Mouse (Mus musculus) spleen, adult 2 months (tissue): ENCODE measurements around the gene Gdpd4. TPM values are rescaled to one million over a fixed set of nuclear protein-coding genes. Genes with fewer than 3 reads are reported as not detected.

ENCODE experiments used
- DNase-seq, 2 experiments: peaks; one replicate each; pipeline versions ENCODE4 v3.0.0 to v3.0.0-alpha.2; 2012 to 2021; ENCODE audit warnings: low spot score in 2 of 2, low read depth in 1 of 2
- H3K27ac ChIP-seq: fragments of 200-500 bp; 2 replicates; pipeline ENCODE4 v1.5.1; 2012; ENCODE audit warnings: low read length, inconsistent platforms; ENCODE audit not compliant: insufficient read depth
- H3K27me3 ChIP-seq: fragments of 200-500 bp; 2 replicates; pipeline ENCODE4 v1.6.1; 2012; ENCODE audit warnings: mild to moderate bottlenecking, moderate library complexity, low read length, inconsistent platforms; ENCODE audit not compliant: control insufficient read depth, insufficient read depth
- H3K36me3 ChIP-seq: fragments of 200-500 bp; 2 replicates; pipeline ENCODE4 v1.6.1; 2012; ENCODE audit warnings: mild to moderate bottlenecking, low read length, inconsistent platforms; ENCODE audit not compliant: control insufficient read depth, insufficient read depth
- H3K4me1 ChIP-seq: fragments of 200-500 bp; 2 replicates; pipeline ENCODE4 v1.6.1; 2011; ENCODE audit warnings: inconsistent platforms; ENCODE audit not compliant: control insufficient read depth, insufficient read depth, insufficient read length
- H3K4me3 ChIP-seq: fragments of 200-500 bp; 2 replicates; pipeline ENCODE4 v1.5.1; 2011; ENCODE audit warnings: mild to moderate bottlenecking, inconsistent platforms; ENCODE audit not compliant: insufficient read depth, insufficient read length; ENCODE audit errors: extremely low read depth
- CTCF ChIP-seq: fragments of 200-500 bp; IDR thresholded peaks from 2 replicates; pipeline ENCODE4 v1.5.1; 2011; ENCODE audit warnings: mild to moderate bottlenecking, inconsistent platforms; ENCODE audit not compliant: insufficient read depth, insufficient read length, insufficient replicate concordance; ENCODE audit errors: extremely low read depth
- POLR2A ChIP-seq: fragments of 200-500 bp; IDR thresholded peaks from 2 replicates; pipeline ENCODE4 v1.6.1; 2011; ENCODE audit warnings: low read depth, low read length, inconsistent platforms
- WGBS: fragments of 180-500 bp; shearing (Covaris S2); methylation state at CpG from one replicate; pipeline ENCODE4 v1.1.7; 2018; 5-methylcytosine and 5-hydroxymethylcytosine counted together
- polyA plus RNA-seq: library from polyadenylated mRNA; depleted of rRNA; stranded (reverse); fragments of >200 nt; gene quantifications from 2 replicates; pipeline ENCODE4 v1.2.3, GENCODE M21; 2012

Gene Gdpd4
- polyA plus RNA-seq, 1 experiment: not detected

GRCm38 (mm10) chr7:97926978-97927377 lies 7.2 kb downstream of the Gdpd4 start:
- 96% methylated on average over 5 of the region's 5 CpGs for WGBS
- no peaks in the 10 kb centered on the region for H3K36me3 ChIP-seq
- H3K4me3 ChIP-seq: no peak overlapping the region
- TF ChIP-seq POLR2A: no peak
- no peak for TF ChIP-seq CTCF
- H3K27ac ChIP-seq: no peak overlapping the region
- H3K4me1 ChIP-seq: no peaks in the 10 kb centered on the region
- H3K27me3 ChIP-seq: no peaks in the 10 kb centered on the region
- DNase-seq: no peak

DNA sequence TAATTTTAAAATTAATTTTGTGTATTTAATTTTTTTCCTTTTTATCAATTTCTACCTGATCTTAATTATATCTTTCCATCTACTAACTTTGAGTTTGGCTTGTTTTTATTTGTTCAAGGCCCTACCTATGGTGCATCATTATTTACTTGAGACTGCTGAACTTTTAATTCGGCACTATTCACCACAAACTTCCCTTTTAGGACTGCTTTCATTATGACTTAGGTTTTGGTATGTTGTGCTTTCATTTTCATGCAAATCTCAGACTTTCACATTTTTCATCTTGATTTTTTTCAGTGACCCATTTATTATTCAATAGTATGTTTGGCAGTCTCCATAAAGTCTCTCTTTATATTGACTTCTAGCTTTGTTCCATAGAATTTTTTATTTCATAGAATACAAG lies 24.7 kb downstream of the Gdpd4 start:
- 10% methylated on average over 1 of the region's 1 CpGs for WGBS
- Histone ChIP-seq H3K4me3 (no peak overlapping the region), H3K27me3 (no peaks in the 10 kb centered on the region), H3K4me1 (no peaks in the 10 kb centered on the region), H3K36me3 (no peaks in the 10 kb centered on the region), H3K27ac (no peak overlapping the region)
- no peak for TF ChIP-seq POLR2A
- no peak for TF ChIP-seq CTCF
- DNase-seq: no peak

- TF ChIP-seq POLR2A (no peak), CTCF (no peak)
- Histone ChIP-seq H3K36me3 (no peaks in the 10 kb centered on the region), H3K27ac (no peak overlapping the region), H3K27me3 (no peaks in the 10 kb centered on the region), H3K4me3 (no peak overlapping the region), H3K4me1 (no peaks in the 10 kb centered on the region)
- WGBS: 71% methylated on average over 4 of the region's 4 CpGs
- no peak for DNase-seq
Observed at GRCm38 (mm10) chr7:97972486-97972885, 52.7 kb downstream of the Gdpd4 start.

DNA sequence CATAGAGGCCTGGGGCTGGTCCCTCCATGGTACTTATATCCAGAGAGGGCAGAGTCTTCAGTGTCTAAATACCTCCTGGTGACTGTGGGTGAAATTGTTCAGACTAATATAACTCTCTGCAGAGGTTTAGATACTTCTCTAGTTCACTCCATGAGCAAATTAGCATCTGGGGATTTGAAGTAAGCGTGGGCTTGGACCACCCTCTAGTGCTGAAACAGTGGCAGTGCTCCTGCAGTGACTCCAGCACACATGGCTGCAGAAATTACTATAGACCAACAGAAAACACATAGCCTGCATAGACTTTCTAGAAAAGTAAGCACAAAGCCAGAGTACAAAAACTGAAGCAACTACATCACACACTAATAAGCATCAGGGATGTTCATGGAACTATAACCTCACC lies 57.7 kb downstream of the Gdpd4 start:
- no peak overlapping the region for H3K4me3 ChIP-seq
- no peaks in the 10 kb centered on the region for H3K4me1 ChIP-seq
- H3K36me3 ChIP-seq: no peaks in the 10 kb centered on the region
- peak; percentile 14 to 18 for DNase-seq
- 63% methylated on average over 1 of the region's 1 CpGs for WGBS
- peak; percentile 74; the same call in 1 of the 2 replicates for TF ChIP-seq CTCF
- TF ChIP-seq POLR2A: no peak
- H3K27me3 ChIP-seq: peaks cover 1% of the 10 kb centered on the region; the same call in 1 of the 2 replicates
- no peak overlapping the region for H3K27ac ChIP-seq

- whole genome bisulfite sequencing: 51% methylated on average over 13 of the region's 13 CpGs
- peak; percentile 15 to 22 for DNase-seq
- no peak overlapping the region for H3K4me3 ChIP-seq
- no peaks in the 10 kb centered on the region for H3K4me1 ChIP-seq
- no peak for TF ChIP-seq POLR2A
- 0 out of 2 replicates have a peak, but pooled peaks have one; percentile 18 for TF ChIP-seq CTCF
- H3K27ac ChIP-seq: no peak overlapping the region
- peaks cover 1% of the 10 kb centered on the region; the same call in 1 of the 2 replicates for H3K27me3 ChIP-seq
- H3K36me3 ChIP-seq: no peaks in the 10 kb centered on the region
Observed at GRCm38 (mm10) chr7:97984108-97984834, 64.5 kb downstream of the Gdpd4 start.

DNA sequence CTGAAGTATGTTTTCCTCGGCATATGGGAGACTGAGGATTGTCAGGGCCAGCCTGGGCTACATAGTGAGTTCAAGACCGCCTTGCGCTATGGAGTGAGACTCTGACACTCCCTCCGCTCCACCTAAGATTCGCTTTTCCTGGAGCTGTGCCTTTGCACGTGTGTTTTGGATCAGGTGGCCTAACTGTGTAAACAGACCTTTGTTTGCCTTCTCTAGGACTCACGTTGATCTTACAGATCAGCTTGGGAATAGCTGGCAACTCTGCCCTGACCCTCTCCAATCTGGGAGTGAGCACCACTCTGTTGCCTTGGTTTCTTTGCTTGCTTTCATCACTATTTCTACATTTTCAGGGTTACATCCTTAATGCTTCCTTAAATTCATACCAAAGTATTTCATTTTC lies 82.9 kb downstream of the Gdpd4 start:
- DNase-seq: no peak
- WGBS: 87% methylated on average over 7 of the region's 7 CpGs
- Histone ChIP-seq H3K4me1 (no peaks in the 10 kb centered on the region), H3K27ac (no peak overlapping the region), H3K4me3 (no peak overlapping the region), H3K36me3 (no peaks in the 10 kb centered on the region), H3K27me3 (no peaks in the 10 kb centered on the region)
- TF ChIP-seq POLR2A: no peak
- TF ChIP-seq CTCF: no peak

- H3K4me1 ChIP-seq: no peaks in the 10 kb centered on the region
- DNase-seq: no peak
Observed at GRCm38 (mm10) chr7:98048101-98048824, 128.5 kb downstream of the Gdpd4 start.

More at GRCm38 (mm10) chr7:98048101-98048824, 128.5 kb downstream of the Gdpd4 start:
- Histone ChIP-seq H3K27me3 (no peaks in the 10 kb centered on the region), H3K27ac (no peak overlapping the region), H3K36me3 (no peaks in the 10 kb centered on the region), H3K4me3 (no peak overlapping the region)
- WGBS: 81% methylated on average over 9 of the region's 9 CpGs
- TF ChIP-seq CTCF: no peak
- TF ChIP-seq POLR2A: no peak
